Mouse (Mus musculus) forebrain, embryonic 10.5 days (tissue): Measurements from ENCODE around the gene Pitpnm3. TPM values are rescaled to one million over a fixed set of nuclear protein-coding genes. Genes with fewer than 3 reads are reported as not detected.
A peak's percentile ranks its signal among the peaks of the same experiment; 100 is the strongest.

Experiments used
- DNase-seq: peaks from one replicate; pipeline ENCODE4 v3.0.0-alpha.2; 2017; ENCODE audit warnings: low spot score; ENCODE audit errors: extremely low spot score
- H3K27ac ChIP-seq: fragments of 300-500 bp; sonication (generic); 2 replicates; pipeline ENCODE4 v1.5.1; 2016; ENCODE audit warnings: mild to moderate bottlenecking
- H3K27me3 ChIP-seq: fragments of 300-500 bp; sonication (generic); 2 replicates; pipeline ENCODE4 v1.6.1; 2016; ENCODE audit warnings: mild to moderate bottlenecking; ENCODE audit not compliant: poor library complexity, severe bottlenecking
- H3K36me3 ChIP-seq: fragments of 300-500 bp; sonication (generic); replicated peaks from 2 replicates; pipeline ENCODE4 v1.6.1; 2016; ENCODE audit warnings: mild to moderate bottlenecking, moderate library complexity
- H3K4me1 ChIP-seq: fragments of 300-500 bp; sonication (generic); 2 replicates; pipeline ENCODE4 v1.6.1; 2016
- H3K4me3 ChIP-seq: fragments of 300-500 bp; sonication (generic); 2 replicates; pipeline ENCODE4 v1.5.1; 2016; ENCODE audit warnings: mild to moderate bottlenecking, moderate library complexity
- H3K9me3 ChIP-seq: fragments of 300-500 bp; sonication (generic); 2 replicates; pipeline ENCODE4 v1.6.1; 2016; ENCODE audit warnings: mild to moderate bottlenecking, moderate library complexity
- WGBS: fragments of 180-500 bp; shearing (Covaris S2); methylation state at CpG from one replicate; pipeline ENCODE4 v1.1.7; 2016; 5-methylcytosine and 5-hydroxymethylcytosine counted together
- polyA plus RNA-seq: library from polyadenylated mRNA; unstranded; fragments of >200 nt; fragmentation: Nextera tagmentation; extraction: Ambion mirVana; gene quantifications from 2 replicates; pipeline ENCODE4 v1.2.1, GENCODE M21; 2016

Gene Pitpnm3
- polyA plus RNA-seq, 1 experiment from 2014 or later = 0.04 TPM

- Histone ChIP-seq H3K4me3 (no peak overlapping the region), H3K27me3 (peaks cover 9% of the 10 kb centered on the region; the same call in 1 of the 2 replicates), H3K4me1 (peaks cover 15% of the 10 kb centered on the region), H3K9me3 (no peaks in the 10 kb centered on the region), H3K36me3 (no peaks in the 10 kb centered on the region), H3K27ac (no peak overlapping the region)
- WGBS = 84% methylated on average over 9 of the region's 9 CpGs
- no peak for DNase-seq
Observed at GRCm38 (mm10) chr11:72017253-72017601, 118.4 kb downstream of the Pitpnm3 start.

GRCm38 (mm10) chr11:72016518-72017252 is 118.9 kb downstream of the Pitpnm3 start:
- 81% methylated on average over 13 of the region's 13 CpGs for WGBS
- Histone ChIP-seq H3K27me3 (peaks cover 9% of the 10 kb centered on the region; the same call in 1 of the 2 replicates), H3K36me3 (no peaks in the 10 kb centered on the region), H3K27ac (no peak overlapping the region), H3K4me3 (no peak overlapping the region), H3K9me3 (no peaks in the 10 kb centered on the region), H3K4me1 (peaks cover 21% of the 10 kb centered on the region)
- no peak for DNase-seq

- Histone ChIP-seq H3K36me3 (no peaks in the 10 kb centered on the region), H3K4me3 (no peak overlapping the region), H3K9me3 (no peaks in the 10 kb centered on the region), H3K4me1 (peaks cover 36% of the 10 kb centered on the region), H3K27ac (no peak overlapping the region), H3K27me3 (peaks cover 13% of the 10 kb centered on the region; the same call in 1 of the 2 replicates)
- WGBS = 90% methylated on average over 4 of the region's 4 CpGs
- DNase-seq = no peak
Observed at GRCm38 (mm10) chr11:72014674-72015073, 120.9 kb downstream of the Pitpnm3 start.

- WGBS = 83% methylated on average over 1 of the region's 1 CpGs
- Histone ChIP-seq H3K4me1 (peaks cover 34% of the 10 kb centered on the region), H3K27ac (peak overlapping the region; percentile 70), H3K27me3 (peaks cover 16% of the 10 kb centered on the region; the same call in 1 of the 2 replicates), H3K36me3 (no peaks in the 10 kb centered on the region), H3K9me3 (no peaks in the 10 kb centered on the region), H3K4me3 (no peak overlapping the region)
- no peak for DNase-seq
Observed at GRCm38 (mm10) chr11:72011955-72012354, 123.6 kb downstream of the Pitpnm3 start.

GRCm38 (mm10) chr11:72010940-72011722 is 124.4 kb downstream of the Pitpnm3 start:
- DNase-seq = no peak
- Histone ChIP-seq H3K4me3 (no peak overlapping the region), H3K36me3 (no peaks in the 10 kb centered on the region), H3K27me3 (peaks cover 16% of the 10 kb centered on the region; the same call in 1 of the 2 replicates), H3K27ac (peak overlapping the region; percentile 70), H3K9me3 (no peaks in the 10 kb centered on the region), H3K4me1 (peaks cover 34% of the 10 kb centered on the region)
- WGBS = 54% methylated on average over 9 of the region's 9 CpGs

GRCm38 (mm10) chr11:72010367-72010766 is 125.2 kb downstream of the Pitpnm3 start:
- Histone ChIP-seq H3K27me3 (peaks cover 16% of the 10 kb centered on the region; the same call in 1 of the 2 replicates), H3K4me1 (peaks cover 34% of the 10 kb centered on the region), H3K36me3 (no peaks in the 10 kb centered on the region), H3K9me3 (no peaks in the 10 kb centered on the region), H3K4me3 (no peak overlapping the region), H3K27ac (peak overlapping the region; percentile 70; the same call in 1 of the 2 replicates)
- WGBS = 82% methylated on average over 5 of the region's 5 CpGs
- DNase-seq = no peak

- no peak for DNase-seq
- H3K27ac ChIP-seq = no peak overlapping the region
- H3K27me3 ChIP-seq = peaks cover 7% of the 10 kb centered on the region; the same call in 1 of the 2 replicates
- H3K4me3 ChIP-seq = no peak overlapping the region
- H3K4me1 ChIP-seq = peaks cover 5% of the 10 kb centered on the region
- WGBS = 88% methylated on average over 6 of the region's 6 CpGs
- no peaks in the 10 kb centered on the region for H3K36me3 ChIP-seq
- no peaks in the 10 kb centered on the region for H3K9me3 ChIP-seq
Observed at GRCm38 (mm10) chr11:72005547-72005946, 130.0 kb downstream of the Pitpnm3 start.

GRCm38 (mm10) chr11:72003171-72003570 is 132.4 kb downstream of the Pitpnm3 start:
- no peak for DNase-seq
- H3K9me3 ChIP-seq = no peaks in the 10 kb centered on the region
- H3K4me1 ChIP-seq = no peaks in the 10 kb centered on the region
- no peaks in the 10 kb centered on the region for H3K36me3 ChIP-seq
- no peak overlapping the region for H3K4me3 ChIP-seq
- WGBS = 82% methylated on average over 9 of the region's 9 CpGs
- no peak overlapping the region for H3K27ac ChIP-seq
- no peaks in the 10 kb centered on the region for H3K27me3 ChIP-seq

- 51% methylated on average over 13 of the region's 13 CpGs for WGBS
- Histone ChIP-seq H3K4me3 (no peak overlapping the region), H3K36me3 (no peaks in the 10 kb centered on the region), H3K4me1 (no peaks in the 10 kb centered on the region; the same call in 1 of the 2 replicates), H3K27me3 (peaks cover 5% of the 10 kb centered on the region; the same call in 1 of the 2 replicates), H3K27ac (no peak overlapping the region), H3K9me3 (no peaks in the 10 kb centered on the region)
- no peak for DNase-seq
Observed at GRCm38 (mm10) chr11:72002138-72002853, 133.3 kb downstream of the Pitpnm3 start.

GRCm38 (mm10) chr11:72000194-72000593 is 135.4 kb downstream of the Pitpnm3 start:
- DNase-seq = no peak
- H3K4me3 ChIP-seq = no peak overlapping the region
- peaks cover 18% of the 10 kb centered on the region for H3K4me1 ChIP-seq
- peaks cover 10% of the 10 kb centered on the region; the same call in 1 of the 2 replicates for H3K27me3 ChIP-seq
- H3K27ac ChIP-seq = no peak overlapping the region
- no peaks in the 10 kb centered on the region for H3K36me3 ChIP-seq
- no peaks in the 10 kb centered on the region; the same call in 1 of the 2 replicates for H3K9me3 ChIP-seq
- 86% methylated on average over 6 of the region's 6 CpGs for WGBS
